Mouse (Mus musculus) adrenal gland, postnatal 10 days (tissue): ENCODE measurements around the gene A430033K04Rik. TPM values are rescaled to one million over a fixed set of nuclear protein-coding genes. Genes with fewer than 3 reads are reported as not detected.

Source experiments
- DNase-seq: peaks from one replicate; pipeline ENCODE4 v3.0.0; 2021; ENCODE audit warnings: mixed read lengths
- microRNA-seq: library from miRNA; unstranded; fragments of <30 nt; microRNA quantifications from one replicate; pipeline ENCODE4 v1.2.0, GENCODE M21; 2021
- total RNA-seq, 2 experiments: library from RNA; stranded (reverse); gene quantifications; 2 replicates each; pipeline ENCODE4 v1.2.3; 2021

The A430033K04Rik gene
- total RNA-seq, 2 experiments from 2014 or later, result 5.2 to 7.8 TPM

- DNase-seq, result peak; percentile 15
Measured at GRCm38 (mm10) chr5:138694496-138695167, 72.0 kb downstream of the A430033K04Rik start.

- no peak for DNase-seq
Measured at GRCm38 (mm10) chr5:138697466-138697865, 74.8 kb downstream of the A430033K04Rik start.

Small RNAs within 50 kb of the gene (microRNA-seq; reads per million reads assigned to microRNA genes)
- not detected for gene Gm24082

Other genes with a start within 250 kb of the A430033K04Rik start
- 10 to 100 TPM in 1 of 2 experiments, 1 to 10 TPM in 1; 8.6 to 13.2 TPM for gene Zfp157, start 181.4 kb upstream of the A430033K04Rik start, total RNA-seq
- not detected for gene 1700123K08Rik, start 58.1 kb upstream of the A430033K04Rik start, total RNA-seq
- gene Zfp68, start 3.1 kb upstream of the A430033K04Rik start, total RNA-seq, result 10 to 100 TPM; 22.3 to 23.7 TPM
- gene Fam20c, start 131.7 kb downstream of the A430033K04Rik start, total RNA-seq, result 10 to 100 TPM; 17.1 to 19.7 TPM
- not detected for gene Gm5294, start 197.2 kb downstream of the A430033K04Rik start, total RNA-seq